Mouse (Mus musculus) ovary, adult 10 weeks (tissue): Measurements from ENCODE around the gene P2rx4. TPM values are rescaled to one million over a fixed set of nuclear protein-coding genes. Genes with fewer than 3 reads are reported as not detected.

Source experiments
- polyA plus RNA-seq: library from polyadenylated mRNA; stranded (reverse); fragments of 350-450 nt; fragmentation: Illumina TruSeq; extraction: RNeasy Lipid Tissue Mini Kit (QIAGEN cat#74804); gene quantifications from one replicate; pipeline ENCODE4 v1.2.3, GENCODE M21; 2014

The P2rx4 gene
- polyA plus RNA-seq = 9.6 TPM

GRCm38 (mm10) chr5:122707276-122708181 lies at the start of gene P2rx4:
Gene P2rx4 (plus strand): TSS chr5:122707544.

Other genes with a start within 250 kb of the P2rx4 start
- gene Atp2a2, start 205.3 kb upstream of the P2rx4 start, polyA plus RNA-seq = 300 TPM
- gene Ift81, start 93.0 kb upstream of the P2rx4 start, polyA plus RNA-seq = 72.1 TPM
- gene P2rx7, start 63.6 kb upstream of the P2rx4 start, polyA plus RNA-seq = 6.9 TPM
- 17.6 TPM for gene Camkk2, start 71.9 kb downstream of the P2rx4 start, polyA plus RNA-seq
- gene Anapc5, start 113.8 kb downstream of the P2rx4 start, polyA plus RNA-seq = 301 TPM
- gene Rnf34, start 142.5 kb downstream of the P2rx4 start, polyA plus RNA-seq = 22.6 TPM